Mouse (Mus musculus) lung, adult 10 weeks (tissue): ENCODE results near the gene Ctss. TPM values are rescaled to one million over a fixed set of nuclear protein-coding genes. Genes with fewer than 3 reads are reported as not detected.

Experiments used
- polyA plus RNA-seq: library from polyadenylated mRNA; stranded (reverse); fragments of 350-450 nt; fragmentation: Illumina TruSeq; extraction: RNeasy Lipid Tissue Mini Kit (QIAGEN cat#74804); gene quantifications from one replicate; pipeline ENCODE4 v1.2.3, GENCODE M21; 2014; ENCODE audit warnings: low read depth, low replicate concordance; ENCODE audit not compliant: insufficient read depth

Ctss gene
- polyA plus RNA-seq = 277 TPM

DNA sequence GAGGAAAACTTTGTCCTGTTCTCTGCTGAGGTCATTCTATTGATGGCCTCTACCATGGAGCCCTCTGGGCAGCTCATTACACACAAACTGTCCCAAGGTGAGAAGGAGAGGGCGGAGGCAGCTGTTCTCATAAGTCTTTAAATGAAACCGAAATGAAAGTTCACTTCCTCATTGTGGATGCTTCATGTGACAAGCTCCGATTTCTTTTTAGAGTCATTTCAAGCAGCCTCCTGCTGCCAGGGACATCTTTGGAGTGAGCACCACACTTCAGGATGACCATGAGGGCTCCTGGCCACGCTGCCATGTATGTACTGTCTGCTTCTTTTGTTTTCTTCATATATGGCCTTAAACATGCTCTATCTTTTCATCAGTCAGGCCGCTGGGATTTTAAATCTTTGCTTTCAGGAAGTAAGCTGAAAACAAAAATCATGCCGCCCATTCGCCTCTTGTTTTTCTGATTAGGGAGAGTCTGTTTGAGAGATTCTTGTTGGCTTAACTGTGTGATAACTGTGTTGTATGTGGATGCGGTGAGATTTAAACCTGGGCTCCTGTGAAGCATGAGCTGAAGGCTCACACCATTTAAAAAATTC lies at the start of gene Ctss:
Ctss (plus strand) TSS at position 165 of the 590 bp plus-strand sequence.

DNA sequence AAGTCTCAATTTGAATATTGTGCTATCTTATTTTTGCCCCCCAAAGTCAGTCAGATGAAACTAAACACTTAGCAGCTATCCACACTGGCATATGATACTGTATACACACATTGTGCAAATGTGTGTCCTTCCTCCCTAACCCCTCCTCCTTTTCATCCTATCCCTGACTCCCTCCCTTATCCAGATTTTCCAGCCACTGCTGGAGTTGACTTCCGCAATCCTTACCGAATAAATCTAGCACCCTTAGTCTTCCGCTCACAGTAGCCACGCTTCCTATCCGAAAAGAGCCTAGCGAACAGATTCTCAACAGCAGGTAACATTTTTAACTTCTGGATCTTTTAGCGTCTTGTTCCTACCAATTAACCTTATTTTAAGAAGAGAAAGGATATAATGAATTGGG lies 27.6 kb upstream of the Ctss start, which contains the start of gene Ctsk:
Ctsk (plus strand) TSS at position 233 of the 400 bp plus-strand sequence.

GRCm38 (mm10) chr3:95559437-95559836 lies 32.9 kb downstream of the Ctss start, which contains the start of gene Hormad1:
TSS of gene Hormad1 (plus strand) at chr3:95559677.

GRCm38 (mm10) chr3:95588604-95589086 lies 62.1 kb downstream of the Ctss start, which contains the start of gene Golph3l:
TSS of gene Golph3l (plus strand) at chr3:95588934.

Other genes starting within 250 kb of the Ctss start
- gene Mindy1, start 245.4 kb upstream of the Ctss start, polyA plus RNA-seq = 41.4 TPM
- 11.4 TPM for gene Prune1, start 244.7 kb upstream of the Ctss start, polyA plus RNA-seq
- 4.2 TPM for gene Anxa9, start 219.6 kb upstream of the Ctss start, polyA plus RNA-seq
- 149 TPM for gene Cers2, start 212.0 kb upstream of the Ctss start, polyA plus RNA-seq
- 9.2 TPM for gene Setdb1, start 169.6 kb upstream of the Ctss start, polyA plus RNA-seq
- gene 4930558C23Rik, start 123.9 kb upstream of the Ctss start, polyA plus RNA-seq = not detected
- 15.8 TPM for gene Arnt, start 92.4 kb upstream of the Ctss start, polyA plus RNA-seq
- 22.5 TPM for gene Ctsk, start 27.5 kb upstream of the Ctss start, polyA plus RNA-seq
- not detected for gene Hormad1, start 32.9 kb downstream of the Ctss start, polyA plus RNA-seq
- gene Golph3l, start 62.1 kb downstream of the Ctss start, polyA plus RNA-seq = 17.7 TPM
- 61.9 TPM for gene Ensa, start 98.2 kb downstream of the Ctss start, polyA plus RNA-seq
- 167 TPM for gene Mcl1, start 132.0 kb downstream of the Ctss start, polyA plus RNA-seq
- 23.2 TPM for gene Adamtsl4, start 161.1 kb downstream of the Ctss start, polyA plus RNA-seq
- 101 TPM for gene Ecm1, start 212.8 kb downstream of the Ctss start, polyA plus RNA-seq
- gene Tars2, start 233.4 kb downstream of the Ctss start, polyA plus RNA-seq = 17.0 TPM